Mouse (Mus musculus): ENCODE data around the gene Eprs.

DNA sequence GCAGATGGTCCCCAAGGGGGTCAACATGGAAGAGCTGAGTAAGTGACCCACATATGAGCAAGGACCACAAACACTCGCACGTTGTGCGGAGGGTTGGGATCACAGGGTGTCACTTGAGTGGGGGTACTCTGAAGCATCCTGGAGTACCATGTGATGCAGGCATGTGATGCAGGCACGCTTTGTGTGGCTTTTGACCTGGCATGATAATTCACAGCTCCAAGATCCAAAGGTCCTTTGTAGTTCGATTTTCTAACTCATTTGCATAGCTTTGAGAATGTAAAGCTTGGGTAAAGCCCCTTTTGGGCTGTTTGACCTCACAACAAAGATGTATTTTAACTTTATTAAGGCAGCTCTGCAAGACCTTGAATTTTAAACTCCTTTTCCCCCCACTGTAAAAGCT lies 100.0 kb downstream of the Eprs start:
- TF ChIP-seq ZC3H11A (IDR thresholded peaks at IDR 0.05; ENCODE audit: borderline replicate concordance, low read depth, low read length) (no peak), MAFK (IDR thresholded peaks at IDR 0.05; ENCODE audit: insufficient read depth, low read depth, low read length) (no peak), CHD2 (IDR thresholded peaks at IDR 0.05; ENCODE audit: low read depth, low read length) (no peak), ZNF384 (IDR thresholded peaks at IDR 0.05; ENCODE audit: low read depth, low read length) (no peak), HCFC1 (IDR thresholded peaks at IDR 0.05; ENCODE audit: borderline replicate concordance, insufficient read depth, low read length) (no peak)

Measured in ES-E14 (cell line).